Mouse (Mus musculus) forebrain, embryonic 16.5 days (tissue): Measurements from ENCODE around the gene Gm21891. TPM values are rescaled to one million over a fixed set of nuclear protein-coding genes. Genes with fewer than 3 reads are reported as not detected.
"Not testable (repeated sequence)": the region's sequence is repeated elsewhere in the genome, so short reads cannot be mapped to it uniquely, and the experiment has no call there.

Source experiments
- ATAC-seq: fragments of 200-750 bp; cut with Nextera tagmentation; 2 replicates; pipeline ENCODE4 v1.8.0; 2017; ENCODE audit warnings: mild to moderate bottlenecking, moderate library complexity
- H3K27ac ChIP-seq: fragments of 300-500 bp; sonication (generic); 2 replicates; pipeline ENCODE4 v1.5.1; 2014; ENCODE audit warnings: low read length, control low read depth
- H3K27me3 ChIP-seq: fragments of 300-500 bp; sonication (generic); replicated peaks from 2 replicates; pipeline ENCODE4 v1.6.1; 2014; ENCODE audit warnings: low read length; ENCODE audit not compliant: control insufficient read depth, insufficient read depth
- H3K36me3 ChIP-seq: fragments of 300-500 bp; sonication (generic); 2 replicates; pipeline ENCODE4 v1.6.1; 2014; ENCODE audit not compliant: control insufficient read depth, insufficient read depth
- H3K4me1 ChIP-seq: fragments of 300-500 bp; sonication (generic); replicated peaks from 2 replicates; pipeline ENCODE4 v1.6.1; 2014; ENCODE audit warnings: low read length; ENCODE audit not compliant: control insufficient read depth, insufficient read depth
- H3K4me2 ChIP-seq: fragments of 300-500 bp; sonication (generic); 2 replicates; pipeline ENCODE4 v1.6.1; 2014; ENCODE audit warnings: mild to moderate bottlenecking, low read length, control low read depth
- H3K4me3 ChIP-seq: fragments of 300-500 bp; sonication (generic); replicated peaks from 2 replicates; pipeline ENCODE4 v1.5.1; 2014; ENCODE audit warnings: mild to moderate bottlenecking, low read length, control low read depth
- H3K9ac ChIP-seq: fragments of 300-500 bp; sonication (generic); replicated peaks from 2 replicates; pipeline ENCODE4 v1.6.1; 2014; ENCODE audit warnings: low read depth, low read length, control low read depth
- H3K9me3 ChIP-seq: fragments of 300-500 bp; sonication (generic); 2 replicates; pipeline ENCODE4 v1.6.1; 2016; ENCODE audit warnings: low read length; ENCODE audit not compliant: control insufficient read depth
- WGBS: fragments of 180-500 bp; shearing (Covaris S2); extraction: QIAGEN DNeasy Blood & Tissue Kit; methylation state at CpG from one replicate; pipeline ENCODE4 v1.1.7; 2014; 5-methylcytosine and 5-hydroxymethylcytosine counted together
- polyA plus RNA-seq: library from polyadenylated mRNA; unstranded; fragments of >200 nt; fragmentation: Nextera tagmentation; extraction: Ambion mirVana; gene quantifications from 2 replicates; pipeline ENCODE4 v1.2.1, GENCODE M21; 2015

Gm21891 gene
- polyA plus RNA-seq = not detected in 2 replicates

GRCm38 (mm10) chrY:13133392-13133791 is at the start of gene Gm21891:
Gm21891 (minus strand) TSS chrY:13133492.
- WGBS = no CpG with 5 or more reads among the region's 3 CpGs
- not testable (repeated sequence) for H3K36me3 ChIP-seq, H3K4me2 ChIP-seq, H3K9me3 ChIP-seq, H3K27ac ChIP-seq, ATAC-seq, H3K9ac ChIP-seq, H3K4me1 ChIP-seq, H3K4me3 ChIP-seq, H3K27me3 ChIP-seq

- H3K4me1 ChIP-seq, ATAC-seq, H3K36me3 ChIP-seq, H3K4me2 ChIP-seq, H3K4me3 ChIP-seq, H3K9me3 ChIP-seq, H3K27ac ChIP-seq, H3K27me3 ChIP-seq, H3K9ac ChIP-seq: not testable (repeated sequence)
Measured at GRCm38 (mm10) chrY:13161668-13162067, 28.4 kb upstream of the Gm21891 start, which contains the start of gene Gm21425. Gm21425 (plus strand) TSS chrY:13161968.

Other genes starting within 250 kb of the Gm21891 start
- not detected in 2 replicates for gene Gm20807, start 90.6 kb downstream of the Gm21891 start, polyA plus RNA-seq
- gene Gm21425, start 28.5 kb upstream of the Gm21891 start, polyA plus RNA-seq = not detected in 2 replicates
- not detected in 2 replicates for gene Gm21828, start 90.4 kb upstream of the Gm21891 start, polyA plus RNA-seq
- gene Gm21440, start 118.9 kb upstream of the Gm21891 start, polyA plus RNA-seq = not detected in 2 replicates
- gene Gm21454, start 119.0 kb upstream of the Gm21891 start, polyA plus RNA-seq = not detected in 2 replicates
- gene Gm21725, start 215.6 kb upstream of the Gm21891 start, polyA plus RNA-seq = not detected in 2 replicates